Mouse (Mus musculus): Measurements from ENCODE around the gene Kif17. TPM values are rescaled to one million over a fixed set of nuclear protein-coding genes. Genes with fewer than 3 reads are reported as not detected.
"Not testable (repeated sequence)": the region's sequence is repeated elsewhere in the genome, so short reads cannot be mapped to it uniquely, and the experiment has no call there.

Gene Kif17
- total RNA-seq, 2 experiments from 2014 or later, result 0.11 TPM; not detected in 1

DNA sequence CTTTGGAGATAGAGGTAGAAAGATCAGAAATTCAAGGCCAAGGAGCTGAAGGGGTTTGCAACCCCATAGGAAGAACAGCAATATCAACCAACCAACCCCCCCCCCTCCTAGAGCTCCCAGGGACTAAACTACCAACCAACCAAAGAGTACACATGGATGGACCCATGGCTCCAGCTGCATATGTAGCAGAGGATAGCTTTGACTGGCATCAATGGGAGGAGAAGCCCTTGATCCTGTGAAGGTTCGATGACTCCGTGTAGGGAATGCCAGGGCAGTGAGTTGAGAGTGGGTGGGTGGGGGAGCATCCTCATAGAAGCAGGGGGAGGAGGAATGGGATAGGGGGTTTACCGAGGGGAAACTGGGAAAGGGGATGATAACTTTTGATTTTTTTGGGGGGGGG is 74.2 kb downstream of the Kif17 start:
- Histone ChIP-seq H3K27ac (peak overlapping the region; percentile 99), H3K4me3 (peak overlapping the region; percentile 97; the same call in 1 of the 2 replicates)
- DNase-seq, result no peak
- TF ChIP-seq CTCF (IDR thresholded peaks at IDR 0.05), result no peak
- intact Hi-C loops (cut with DNase I), result no loop called here

DNA sequence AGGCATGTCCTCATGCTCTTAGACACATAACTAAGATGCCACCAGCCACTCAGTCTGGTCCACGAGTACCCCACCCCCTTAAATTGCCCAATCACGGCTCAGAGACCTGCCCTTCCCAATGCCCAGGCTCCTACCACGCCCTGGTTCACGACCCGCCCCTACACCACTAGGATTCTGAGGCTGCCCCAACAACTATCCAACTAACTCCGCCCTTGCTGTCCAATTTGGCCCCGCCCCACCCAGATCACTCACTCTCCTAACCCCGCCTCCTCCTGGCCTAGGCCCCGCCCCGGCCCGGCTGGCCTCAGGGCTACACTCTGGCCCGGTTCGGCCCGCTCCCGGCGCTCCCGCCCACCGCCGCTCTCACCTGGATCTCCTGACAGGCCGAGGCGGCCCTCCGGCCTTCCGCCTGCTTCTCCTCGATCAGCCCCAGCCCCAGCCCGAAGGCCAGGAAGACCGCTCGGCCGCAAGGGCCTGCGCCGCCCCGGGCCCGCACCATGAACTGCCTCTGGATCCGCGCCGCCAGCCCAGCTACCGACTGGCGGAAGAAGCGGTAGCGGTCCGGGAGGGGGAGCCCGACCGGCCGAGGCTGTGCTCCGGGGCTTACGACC is 75.3 kb downstream of the Kif17 start:
- Histone ChIP-seq H3K27ac (peak overlapping the region; percentile 99), H3K4me3 (peak overlapping the region; percentile 97)
- TF ChIP-seq CTCF (IDR thresholded peaks at IDR 0.05), result no peak
- DNase-seq, result peak; percentile 99
- intact Hi-C loops (cut with DNase I), result no loop called here

DNA sequence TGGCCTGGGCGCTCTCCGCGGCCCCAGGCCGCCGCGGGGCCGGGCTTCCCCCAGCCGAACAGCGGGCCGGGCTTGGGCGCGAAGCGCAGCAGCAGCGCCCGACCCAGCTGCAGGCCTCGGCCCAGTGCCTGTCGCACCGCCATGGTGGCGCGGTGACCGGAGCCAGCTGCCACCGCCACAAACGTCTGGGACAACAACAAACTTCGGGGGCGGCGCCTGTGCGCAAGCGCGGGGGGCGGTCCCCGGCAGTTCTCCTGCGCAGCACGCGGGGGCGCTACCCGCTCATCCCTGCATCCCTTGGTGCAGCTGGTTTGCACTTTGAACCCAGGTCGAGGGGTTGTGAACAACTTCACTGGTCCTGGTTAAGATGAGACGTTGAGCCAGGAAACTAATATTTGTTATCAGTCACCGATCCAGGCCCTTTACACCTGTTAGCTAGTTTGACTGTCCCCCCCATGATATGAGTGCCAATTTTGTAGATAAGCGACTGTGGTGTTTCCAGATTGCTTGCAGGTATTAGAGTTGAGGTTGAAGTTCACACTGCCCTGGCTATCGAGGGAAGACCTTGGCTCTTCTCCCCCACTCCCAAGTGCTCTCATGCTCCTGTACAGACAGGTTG is 76.0 kb downstream of the Kif17 start, which contains the start of gene Pink1:
Gene Pink1 (minus strand): TSS at position 231 of the 619 bp plus-strand sequence.
- intact Hi-C loops (cut with DNase I), result no loop called here
- peak within 1 kb of the TSS; percentile 97 for H3K4me3 ChIP-seq
- DNase-seq, result peak; percentile 95
- TF ChIP-seq CTCF (IDR thresholded peaks at IDR 0.05), result peak; percentile 95
- H3K27ac ChIP-seq, result peak within 1 kb of the TSS; percentile 99

DNA sequence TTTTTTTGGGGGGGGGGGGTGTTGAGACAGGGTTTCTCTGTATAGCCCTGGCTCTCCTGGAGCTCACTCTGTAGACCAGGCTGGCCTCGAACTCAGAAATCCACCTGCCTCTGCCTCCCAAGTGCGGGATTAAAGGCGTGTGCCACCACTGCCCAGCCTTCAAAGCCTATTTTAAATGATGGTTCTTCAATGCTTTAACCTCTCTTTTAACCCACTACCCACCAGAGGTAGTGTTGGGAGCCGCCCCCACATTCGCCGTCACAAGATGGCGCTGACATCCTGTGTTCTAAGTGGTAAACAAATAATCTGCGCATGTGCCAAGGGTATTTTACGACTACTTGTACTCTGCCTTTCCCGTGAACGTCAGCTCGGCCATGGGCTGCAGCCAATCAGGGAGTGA is 76.9 kb downstream of the Kif17 start:
- peak overlapping the region; percentile 38; the same call in 1 of the 2 replicates for H3K27ac ChIP-seq
- intact Hi-C loops (cut with DNase I); DNase-seq; H3K4me3 ChIP-seq: not testable (repeated sequence)

DNA sequence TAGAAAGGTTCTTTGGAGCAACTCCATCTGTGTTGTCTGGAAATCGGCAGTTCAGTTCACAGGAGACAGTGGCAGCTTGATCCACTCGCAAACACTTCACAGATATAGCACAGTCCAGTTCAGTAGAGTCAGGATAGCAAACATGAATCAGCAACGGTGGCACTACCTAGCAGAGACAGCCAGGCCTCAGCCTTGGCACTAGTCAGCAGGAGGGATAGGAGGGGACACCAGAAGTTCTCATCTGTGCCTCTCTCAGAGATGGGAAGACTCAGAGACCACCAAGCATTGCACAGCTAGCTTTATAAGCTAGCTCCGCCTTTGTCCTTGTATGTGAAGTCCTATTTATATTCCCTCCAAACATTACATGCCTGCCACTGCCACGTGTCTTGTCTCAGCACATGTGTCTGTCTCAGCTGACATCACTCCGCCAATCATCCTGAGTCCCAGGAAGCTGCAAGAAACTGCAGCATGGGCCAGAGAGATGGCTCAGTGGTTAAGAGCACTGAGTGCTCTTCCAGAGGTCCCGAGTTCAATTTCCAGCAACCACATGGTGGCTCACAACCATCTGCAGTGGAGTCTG is 77.7 kb downstream of the Kif17 start:
- no peak overlapping the region for H3K4me3 ChIP-seq
- intact Hi-C loops (cut with DNase I), result loop anchor here (2.0 kb wide), 1 partner anchor 51 kb away; no protein-coding TSS in a partner anchor
- peak overlapping the region; percentile 49; the same call in 1 of the 2 replicates for H3K27ac ChIP-seq
- DNase-seq, result no peak
- TF ChIP-seq CTCF (IDR thresholded peaks at IDR 0.05), result no peak

DNA sequence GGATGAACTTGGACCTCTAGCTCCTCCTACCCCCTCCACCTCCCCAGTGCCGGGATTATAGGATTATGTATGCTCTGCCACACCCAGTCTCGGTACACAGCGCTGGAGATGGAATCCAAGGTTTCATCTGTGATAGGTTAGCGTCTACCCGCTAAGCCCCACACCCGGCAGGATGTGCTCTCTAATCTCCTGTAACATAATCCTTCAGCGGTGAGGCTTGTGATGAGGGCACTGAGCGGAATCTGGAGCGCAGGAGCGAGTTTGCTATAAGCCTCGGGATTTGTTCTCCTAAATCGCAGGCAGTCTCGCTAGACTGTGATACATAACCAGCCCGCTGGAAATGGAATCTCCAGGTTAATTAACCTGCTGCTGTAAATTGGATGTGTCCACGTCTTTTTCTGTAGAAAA is 80.0 kb downstream of the Kif17 start:
- Histone ChIP-seq H3K4me3 (no peak overlapping the region), H3K27ac (no peak overlapping the region; the same call in 1 of the 2 replicates)
- TF ChIP-seq CTCF (IDR thresholded peaks at IDR 0.05), result no peak
- DNase-seq, result no peak
- intact Hi-C loops (cut with DNase I), result no loop called here

DNA sequence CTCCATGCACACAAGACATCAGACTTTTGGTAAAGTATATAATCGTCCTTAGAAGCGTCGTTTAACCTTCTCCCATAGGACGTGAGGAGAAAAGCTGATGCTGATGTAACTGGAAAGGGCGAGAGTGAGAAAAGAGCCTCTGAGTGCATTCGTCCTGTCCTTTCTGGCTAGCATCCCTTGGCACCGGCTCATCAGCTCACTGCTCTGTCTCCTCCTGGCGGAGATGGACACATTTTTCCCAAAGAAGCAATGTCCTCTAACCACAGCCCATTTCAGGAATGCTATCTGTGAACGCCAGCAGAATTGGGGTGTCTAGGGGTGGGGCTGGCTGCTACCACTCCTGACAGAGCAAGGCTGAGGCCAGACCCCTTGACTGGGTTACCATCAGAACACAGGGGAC is 81.4 kb downstream of the Kif17 start:
- Histone ChIP-seq H3K27ac (no peak overlapping the region), H3K4me3 (no peak overlapping the region)
- DNase-seq, result peak; percentile 74
- intact Hi-C loops (cut with DNase I), result no loop called here
- peak; percentile 14; the same call in 1 of the 2 replicates for TF ChIP-seq CTCF (IDR thresholded peaks at IDR 0.05)

DNA sequence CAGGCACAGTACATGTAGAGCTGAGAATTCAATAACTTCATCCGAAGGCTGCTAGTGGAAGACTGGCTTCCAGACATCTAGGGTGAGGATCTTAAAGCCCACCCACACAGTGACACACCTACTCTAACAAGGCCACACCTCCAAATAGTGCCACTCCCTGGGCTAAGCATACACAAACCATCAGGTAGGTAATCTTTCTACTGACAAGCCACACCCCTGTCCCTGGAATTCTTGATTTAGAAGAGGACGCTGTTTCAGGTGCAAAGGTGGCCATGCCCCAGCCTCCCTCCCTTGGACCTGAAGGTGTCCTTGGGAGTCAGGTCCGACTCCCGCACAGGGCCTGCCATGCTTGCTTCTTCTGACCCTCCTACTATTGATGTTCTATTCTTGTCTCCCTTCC is 82.9 kb downstream of the Kif17 start:
- no peak for DNase-seq
- intact Hi-C loops (cut with DNase I), result no loop called here
- no peak overlapping the region for H3K4me3 ChIP-seq
- no peak overlapping the region for H3K27ac ChIP-seq
- no peak for TF ChIP-seq CTCF (IDR thresholded peaks at IDR 0.05)

DNA sequence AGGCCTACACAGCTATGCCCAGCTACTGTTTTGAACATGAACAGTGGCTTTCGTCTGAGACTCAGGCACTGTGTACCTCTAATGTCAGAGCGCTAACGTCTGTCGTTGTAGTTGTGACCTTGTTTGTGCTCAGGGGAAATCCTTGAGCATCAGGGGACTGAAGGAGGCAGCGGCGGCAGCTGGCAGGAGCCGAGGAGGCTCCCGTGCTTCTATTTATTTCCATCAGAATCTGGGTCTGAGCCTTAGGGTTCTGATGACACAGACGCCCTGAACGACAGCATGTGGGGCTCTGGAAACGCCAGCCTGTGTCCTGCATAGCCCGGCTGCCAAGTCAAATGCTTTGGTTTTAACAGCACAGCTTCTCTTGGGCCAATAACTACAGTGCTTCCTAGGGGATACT is 84.8 kb downstream of the Kif17 start:
- peak; percentile 66 for DNase-seq
- no peak overlapping the region for H3K4me3 ChIP-seq
- intact Hi-C loops (cut with DNase I), result no loop called here

DNA sequence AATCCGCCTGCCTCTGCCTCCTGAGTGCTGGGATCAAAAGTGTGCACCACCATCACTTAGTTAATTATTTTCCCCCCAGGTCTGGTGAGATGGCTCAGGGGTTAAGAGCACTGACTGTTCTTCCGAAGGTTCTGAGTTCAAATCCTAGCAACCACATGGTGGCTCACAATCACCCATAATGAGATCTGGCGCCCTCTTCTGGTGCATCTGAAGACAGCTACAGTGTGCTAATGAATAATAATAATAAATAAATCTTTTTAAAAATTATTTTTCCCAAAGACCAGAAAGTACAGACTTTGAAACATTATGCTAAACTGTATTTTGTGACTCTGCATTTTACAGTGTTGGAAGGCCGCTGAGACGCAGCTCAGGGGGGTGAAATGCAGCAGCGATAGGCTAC is 85.4 kb downstream of the Kif17 start:
- no peak for DNase-seq
- TF ChIP-seq CTCF (IDR thresholded peaks at IDR 0.05), result peak; percentile 52
- Histone ChIP-seq H3K27ac (peak overlapping the region; percentile 78), H3K4me3 (no peak overlapping the region)
- intact Hi-C loops (cut with DNase I), result no loop called here

More for the DNA sequence above, 84.8 kb downstream of the Kif17 start:
- H3K27ac ChIP-seq, result peak overlapping the region; percentile 78
- no peak for TF ChIP-seq CTCF (IDR thresholded peaks at IDR 0.05)

DNA sequence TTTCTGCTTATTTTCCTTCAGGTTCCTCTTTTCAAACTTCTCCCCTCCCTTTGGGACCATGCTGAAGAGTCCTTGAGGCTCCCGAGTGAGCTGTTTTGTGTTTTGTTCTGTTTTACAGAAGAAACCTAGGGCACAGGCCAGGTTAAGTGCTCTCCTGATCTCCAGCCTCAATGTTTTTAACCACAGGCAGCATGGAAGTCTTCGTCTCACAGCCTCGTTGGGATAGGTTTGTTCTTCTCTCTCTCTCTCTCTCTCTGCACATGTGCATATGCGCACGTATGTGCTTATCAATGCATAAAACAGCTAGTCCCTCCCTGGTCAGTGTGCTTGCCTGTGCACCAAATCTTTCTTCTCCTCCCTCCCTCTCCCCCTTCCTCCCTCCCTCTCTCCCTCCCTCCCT is 86.6 kb downstream of the Kif17 start:
- intact Hi-C loops (cut with DNase I), result no loop called here
- TF ChIP-seq CTCF (IDR thresholded peaks at IDR 0.05), result no peak

DNA sequence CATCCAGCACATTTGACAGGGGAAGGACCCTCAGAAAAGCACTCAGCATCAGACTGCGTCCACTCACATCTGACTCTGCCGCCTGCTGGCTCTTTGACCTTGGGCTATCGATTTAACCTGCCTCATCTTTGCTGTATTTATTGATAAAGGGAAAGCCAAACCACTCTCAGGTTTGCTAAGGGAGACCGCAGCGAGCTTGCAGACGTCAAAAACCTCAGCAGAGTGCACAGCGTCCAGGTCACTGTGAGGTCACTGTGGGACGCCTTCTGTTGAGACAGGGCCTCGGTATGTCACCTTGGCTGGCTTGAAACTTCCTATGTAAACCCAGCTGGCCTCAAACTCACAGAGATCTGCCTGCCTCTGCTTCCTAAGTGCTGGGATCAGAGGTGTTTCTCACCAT is 87.1 kb downstream of the Kif17 start:
- Histone ChIP-seq H3K27ac (no peak overlapping the region), H3K4me3 (no peak overlapping the region)
- TF ChIP-seq CTCF (IDR thresholded peaks at IDR 0.05), result no peak
- intact Hi-C loops (cut with DNase I), result no loop called here
- DNase-seq, result no peak

More for the DNA sequence above, 86.6 kb downstream of the Kif17 start:
- Histone ChIP-seq H3K27ac (no peak overlapping the region), H3K4me3 (no peak overlapping the region)
- DNase-seq, result no peak

DNA sequence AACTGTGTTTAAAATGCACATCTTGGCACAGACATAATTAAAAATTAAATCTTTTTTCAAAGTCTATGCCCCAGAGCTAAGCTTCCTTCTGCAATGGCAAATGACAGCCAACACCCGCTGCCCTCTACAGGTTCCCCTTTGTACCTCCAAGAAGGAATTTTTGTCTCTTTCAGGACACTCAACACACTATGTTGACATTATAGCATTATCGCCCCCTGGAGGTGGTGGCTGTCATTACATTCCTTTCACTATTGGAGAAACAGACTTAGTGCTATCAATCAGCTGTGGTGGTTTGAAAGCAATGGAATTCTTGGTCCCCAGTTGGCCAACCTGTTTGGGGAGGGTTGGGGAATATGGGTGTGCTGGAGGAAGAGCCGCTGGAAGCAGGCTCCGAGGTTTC is 89.7 kb downstream of the Kif17 start:
- peak; percentile 72 for TF ChIP-seq CTCF (IDR thresholded peaks at IDR 0.05)
- DNase-seq, result peak; percentile 52
- no peak overlapping the region for H3K4me3 ChIP-seq
- intact Hi-C loops (cut with DNase I), result no loop called here
- H3K27ac ChIP-seq, result no peak overlapping the region
